Mouse (Mus musculus) CH12.LX (cell line): Measurements from ENCODE around the gene Snx32. TPM values are rescaled to one million over a fixed set of nuclear protein-coding genes. Genes with fewer than 3 reads are reported as not detected.

Experiments
- DNase-seq: peaks from one replicate; pipeline ENCODE4 v3.0.0-alpha.2; 2013; ENCODE audit errors: extremely low read depth
- H3K27ac ChIP-seq: 2 replicates; pipeline ENCODE4 v1.5.1; 2012; ENCODE audit warnings: low read depth, mild to moderate bottlenecking, control low read depth, moderate library complexity; ENCODE audit not compliant: insufficient read depth
- H3K27me3 ChIP-seq: replicated peaks from 2 replicates; pipeline ENCODE3; 2012; ENCODE audit warnings: inconsistent platforms
- H3K36me3 ChIP-seq, 2 experiments: replicated peaks in 1 of 2; 2 replicates each; pipeline versions ENCODE3 to v1.6.1; 2012; ENCODE audit warnings: inconsistent platforms in 1 of 2, low read length in 1 of 2, mild to moderate bottlenecking in 1 of 2, mixed read lengths in 1 of 2, moderate library complexity in 1 of 2; ENCODE audit not compliant: control insufficient read depth in 1 of 2, insufficient read depth in 1 of 2
- H3K4me1 ChIP-seq, 2 experiments: 2 replicates each; pipeline ENCODE4 v1.6.1; 2012; ENCODE audit warnings: inconsistent platforms in 1 of 2, moderate library complexity in 1 of 2; ENCODE audit not compliant: insufficient read depth in 2 of 2, control insufficient read depth in 1 of 2
- H3K4me2 ChIP-seq: 2 replicates; pipeline ENCODE4 v1.6.1; 2012; ENCODE audit warnings: low read depth, mild to moderate bottlenecking, control low read depth; ENCODE audit not compliant: poor library complexity, insufficient read depth, severe bottlenecking
- H3K4me3 ChIP-seq, 3 experiments: fragments of 150-350 bp in 1 of 3; sonication (generic) in 1 of 3; replicated peaks in 1 of 3; 2 replicates each; pipeline versions ENCODE3 to v1.5.1; 2011 to 2012; ENCODE audit warnings: low read depth in 2 of 3, low read length in 2 of 3, mild to moderate bottlenecking in 2 of 3, moderate library complexity in 2 of 3, control low read depth in 1 of 3, improper control_type of control experiment in 1 of 3, inconsistent platforms in 1 of 3, mixed read lengths in 1 of 3; ENCODE audit not compliant: poor library complexity in 1 of 3
- H3K79me2 ChIP-seq: replicated peaks from 2 replicates; pipeline ENCODE4 v1.6.1; 2012; ENCODE audit warnings: mild to moderate bottlenecking, moderate library complexity; ENCODE audit not compliant: control insufficient read depth, poor library complexity, insufficient read depth, severe bottlenecking; ENCODE audit errors: extremely low read depth
- H3K9ac ChIP-seq: 2 replicates; pipeline ENCODE4 v1.6.1; 2012; ENCODE audit warnings: low read depth, mild to moderate bottlenecking, control low read depth, moderate library complexity; ENCODE audit not compliant: insufficient read depth
- H3K9me3 ChIP-seq: replicated peaks from 2 replicates; pipeline ENCODE3; 2012; ENCODE audit warnings: low read length, inconsistent platforms, mixed read lengths
- BHLHE40 ChIP-seq: IDR thresholded peaks from 2 replicates; pipeline ENCODE4 v1.6.1; 2011; ENCODE audit warnings: mild to moderate bottlenecking, low read depth, low read length, improper control_type of control experiment
- CHD1 ChIP-seq: IDR thresholded peaks from 2 replicates; pipeline ENCODE4 v1.6.1; 2012; ENCODE audit warnings: low read depth, low read length, improper control_type of control experiment, inconsistent platforms
- CHD2 ChIP-seq: IDR thresholded peaks from 2 replicates; pipeline ENCODE4 v1.6.1; 2011; ENCODE audit warnings: low read length, improper control_type of control experiment
- CTCF ChIP-seq, 2 experiments: IDR thresholded peaks in 1 of 2; conservative IDR thresholded peaks in 1 of 2; 2 replicates each; pipeline ENCODE4 v1.5.1; 2011 to 2012; ENCODE audit warnings: low read depth in 2 of 2, low read length in 2 of 2, improper control_type of control experiment in 1 of 2, inconsistent platforms in 1 of 2, mild to moderate bottlenecking in 1 of 2, moderate library complexity in 1 of 2
- E2F4 ChIP-seq: IDR thresholded peaks from 2 replicates; pipeline ENCODE4 v1.6.1; 2011; ENCODE audit warnings: low read depth, low read length, improper control_type of control experiment; ENCODE audit not compliant: insufficient replicate concordance
- ELF1 ChIP-seq: IDR thresholded peaks from 2 replicates; pipeline ENCODE4 v1.6.1; 2014; ENCODE audit warnings: low read depth, mild to moderate bottlenecking, inconsistent platforms, low read length, improper control_type of control experiment
- EP300 ChIP-seq: IDR thresholded peaks from 2 replicates; pipeline ENCODE4 v1.6.1; 2011; ENCODE audit warnings: low read length, improper control_type of control experiment
- ETS1 ChIP-seq: conservative IDR thresholded peaks from 2 replicates; pipeline ENCODE4 v1.6.1; 2012; ENCODE audit warnings: low read depth, mild to moderate bottlenecking, inconsistent platforms, low read length, improper control_type of control experiment, moderate library complexity
- GABPA ChIP-seq: IDR thresholded peaks from 2 replicates; pipeline ENCODE4 v1.6.1; 2012; ENCODE audit warnings: low read depth, low read length, improper control_type of control experiment, inconsistent platforms; ENCODE audit not compliant: insufficient replicate concordance
- HCFC1 ChIP-seq: IDR thresholded peaks from 2 replicates; pipeline ENCODE4 v1.6.1; 2012; ENCODE audit warnings: low read depth, mild to moderate bottlenecking, inconsistent platforms, low read length, improper control_type of control experiment
- IRF4 ChIP-seq: IDR thresholded peaks from 2 replicates; pipeline ENCODE4 v1.6.1; 2014; ENCODE audit warnings: low read depth, mild to moderate bottlenecking, inconsistent platforms, low read length, improper control_type of control experiment
- JUN ChIP-seq: IDR thresholded peaks from 2 replicates; pipeline ENCODE4 v1.6.1; 2011; ENCODE audit warnings: low read depth, mild to moderate bottlenecking, low read length, improper control_type of control experiment, moderate library complexity; ENCODE audit not compliant: insufficient read depth
- JUND ChIP-seq: conservative IDR thresholded peaks from 2 replicates; pipeline ENCODE4 v1.6.1; 2011; ENCODE audit warnings: low read depth, low read length, improper control_type of control experiment
- KAT2A ChIP-seq: IDR thresholded peaks from 2 replicates; pipeline ENCODE4 v1.6.1; 2012; ENCODE audit warnings: low read length, improper control_type of control experiment, inconsistent platforms; ENCODE audit not compliant: insufficient replicate concordance
- MAFK ChIP-seq: IDR thresholded peaks from 2 replicates; pipeline ENCODE4 v1.6.1; 2011; ENCODE audit warnings: low read length, improper control_type of control experiment; ENCODE audit not compliant: insufficient replicate concordance
- MAX ChIP-seq: IDR thresholded peaks from 2 replicates; pipeline ENCODE4 v1.6.1; 2011; ENCODE audit warnings: low read length, improper control_type of control experiment
- MAZ ChIP-seq: IDR thresholded peaks from 2 replicates; pipeline ENCODE4 v1.6.1; 2012; ENCODE audit warnings: low read depth, mild to moderate bottlenecking, inconsistent platforms, low read length, improper control_type of control experiment, moderate library complexity
- MEF2A ChIP-seq: IDR thresholded peaks from 2 replicates; pipeline ENCODE4 v1.6.1; 2014; ENCODE audit warnings: low read depth, mild to moderate bottlenecking, inconsistent platforms, low read length, improper control_type of control experiment, borderline replicate concordance
- MXI1 ChIP-seq: IDR thresholded peaks from 2 replicates; pipeline ENCODE4 v1.6.1; 2011; ENCODE audit warnings: mild to moderate bottlenecking, low read depth, low read length, improper control_type of control experiment
- MYC ChIP-seq: IDR thresholded peaks from 2 replicates; pipeline ENCODE4 v1.6.1; 2011; ENCODE audit warnings: low read depth, mild to moderate bottlenecking, improper control_type of control experiment, low read length
- NELFE ChIP-seq: IDR thresholded peaks from 2 replicates; pipeline ENCODE4 v1.6.1; 2011; ENCODE audit warnings: low read depth, low read length, improper control_type of control experiment
- NRF1 ChIP-seq: IDR thresholded peaks from 2 replicates; pipeline ENCODE4 v1.6.1; 2014; ENCODE audit warnings: low read depth, mild to moderate bottlenecking, inconsistent platforms, low read length, improper control_type of control experiment, moderate library complexity
- PAX5 ChIP-seq: IDR thresholded peaks from 2 replicates; pipeline ENCODE4 v1.6.1; 2012; ENCODE audit warnings: low read length, inconsistent platforms, mixed read lengths
- POLR2A ChIP-seq: IDR thresholded peaks from 2 replicates; pipeline ENCODE4 v1.6.1; 2011; ENCODE audit warnings: low read depth, mild to moderate bottlenecking, improper control_type of control experiment, low read length
- RAD21 ChIP-seq: IDR thresholded peaks from 2 replicates; pipeline ENCODE4 v1.6.1; 2011; ENCODE audit warnings: low read depth, mild to moderate bottlenecking, low read length, improper control_type of control experiment, moderate library complexity
- RCOR1 ChIP-seq: conservative IDR thresholded peaks from 2 replicates; pipeline ENCODE4 v1.6.1; 2012; ENCODE audit warnings: low read depth, mild to moderate bottlenecking, inconsistent platforms, low read length, improper control_type of control experiment
- SIN3A ChIP-seq: IDR thresholded peaks from 2 replicates; pipeline ENCODE4 v1.6.1; 2012; ENCODE audit warnings: low read length, improper control_type of control experiment, inconsistent platforms
- SMC3 ChIP-seq: IDR thresholded peaks from 2 replicates; pipeline ENCODE4 v1.6.1; 2011; ENCODE audit warnings: low read depth, low read length, improper control_type of control experiment
- TBP ChIP-seq: conservative IDR thresholded peaks from 2 replicates; pipeline ENCODE4 v1.6.1; 2011; ENCODE audit warnings: low read depth, low read length, improper control_type of control experiment
- TCF12 ChIP-seq: IDR thresholded peaks from 2 replicates; pipeline ENCODE4 v1.6.1; 2014; ENCODE audit warnings: low read depth, mild to moderate bottlenecking, inconsistent platforms, low read length, improper control_type of control experiment
- UBTF ChIP-seq: IDR thresholded peaks from 2 replicates; pipeline ENCODE4 v1.6.1; 2012; ENCODE audit warnings: low read depth, mild to moderate bottlenecking, inconsistent platforms, low read length, improper control_type of control experiment, moderate library complexity
- USF1 ChIP-seq: IDR thresholded peaks from 2 replicates; pipeline ENCODE4 v1.6.1; 2014; ENCODE audit warnings: low read depth, mild to moderate bottlenecking, inconsistent platforms, low read length, improper control_type of control experiment
- USF2 ChIP-seq: conservative IDR thresholded peaks from 2 replicates; pipeline ENCODE4 v1.6.1; 2011; ENCODE audit warnings: low read depth, low read length, improper control_type of control experiment
- ZC3H11A ChIP-seq: IDR thresholded peaks from 2 replicates; pipeline ENCODE4 v1.6.1; 2012; ENCODE audit warnings: low read depth, mild to moderate bottlenecking, inconsistent platforms, low read length, improper control_type of control experiment
- ZKSCAN1 ChIP-seq: IDR thresholded peaks from 2 replicates; pipeline ENCODE4 v1.6.1; 2012; ENCODE audit warnings: low read depth, inconsistent platforms, low read length, improper control_type of control experiment, borderline replicate concordance
- ZMIZ1 ChIP-seq: IDR thresholded peaks from 2 replicates; pipeline ENCODE4 v1.6.1; 2012; ENCODE audit warnings: low read depth, mild to moderate bottlenecking, inconsistent platforms, low read length, improper control_type of control experiment
- ZNF384 ChIP-seq: IDR thresholded peaks from 2 replicates; pipeline ENCODE4 v1.6.1; 2012; ENCODE audit warnings: low read depth, low read length, improper control_type of control experiment, inconsistent platforms
- dilution Hi-C: fragments of 300-500 bp; cut with MboI; formaldehyde crosslinking; loops from 2 replicates; pipeline ENCODE4 v1.14.3; 2020; ENCODE audit warnings: low sequenced_read_pairs; ENCODE audit not compliant: extremely low pct_unique_long_range_greater_than_20kb, extremely low pct_ligation_motif_present
- in situ Hi-C: fragments of 300-500 bp; cut with MboI; formaldehyde crosslinking; loops from 3 replicates; pipeline ENCODE4 v1.14.3; 2019; ENCODE audit warnings: low sequenced_read_pairs, low pct_ligation_motif_present, low pct_unique_long_range_greater_than_20kb, mixed read lengths
- polyA plus RNA-seq: library from polyadenylated mRNA; unstranded; fragments of >175 nt; gene quantifications from 2 replicates; pipeline ENCODE4 v1.2.1, GENCODE M21; 2012; ENCODE audit warnings: low read depth; ENCODE audit not compliant: insufficient read length
- total RNA-seq, 2 experiments: library from RNA; depleted of rRNA; stranded (reverse); fragments of 300-350 nt in 1 of 2; fragments of >200 nt in 1 of 2; gene quantifications; 2 replicates each; pipeline ENCODE4 v1.2.3; 2012 to 2014

Snx32 gene
- total and polyA plus RNA-seq, 3 experiments, result 0.75 to 2.7 (median 2.4) TPM

DNA sequence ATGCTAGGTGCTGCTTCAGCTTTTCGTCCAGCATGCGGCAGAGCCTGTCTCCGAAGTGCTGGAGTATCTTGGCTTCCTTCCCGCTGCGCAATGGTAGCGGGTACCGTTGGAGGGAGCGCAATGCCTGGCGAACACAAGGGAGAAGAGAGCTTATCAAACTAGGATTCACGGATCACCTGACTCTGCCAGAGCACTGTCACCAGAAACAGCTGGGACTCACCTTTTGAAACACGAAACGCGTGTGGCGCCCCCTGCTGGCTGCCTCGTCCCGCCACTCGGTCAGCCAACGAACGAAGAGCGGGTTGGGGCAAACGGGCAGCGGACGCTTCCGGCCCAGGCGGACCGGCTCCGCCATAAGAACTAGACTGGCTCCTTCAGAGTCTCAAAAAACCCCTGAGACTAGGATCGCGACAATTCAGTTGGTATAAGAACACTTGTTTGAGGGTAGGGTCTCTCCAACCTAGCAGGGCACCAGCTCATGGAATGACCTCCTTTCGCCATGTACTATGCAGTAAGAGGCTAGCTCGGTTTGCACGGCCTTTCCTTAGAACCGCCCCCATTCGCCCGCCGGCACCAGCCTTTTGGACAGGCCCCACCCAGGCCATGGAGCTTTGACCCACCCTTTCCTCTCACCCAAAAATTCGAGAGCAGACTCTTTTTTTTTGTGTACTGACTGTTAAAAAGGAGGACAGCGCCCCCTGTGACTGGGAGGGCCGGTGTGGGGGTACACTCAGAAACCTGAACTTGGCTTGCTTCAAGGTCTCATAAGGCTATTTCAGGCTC lies 22.4 kb downstream of the Snx32 start, which contains the start of gene Mus81:
Mus81 (minus strand) TSS at position 635 of the 783 bp plus-strand sequence.
- dilution Hi-C loops, result no loop called here
- H3K4me2 ChIP-seq, result peak within 1 kb of the TSS; percentile 81
- in situ Hi-C loops, result no loop called here
- peak; percentile 97 for DNase-seq
- peak within 1 kb of the TSS; percentile 78 for H3K27ac ChIP-seq
- peak within 1 kb of the TSS; percentile 71 to 78 (median 75) for H3K4me3 ChIP-seq
- no peaks in the 10 kb centered on the region for H3K27me3 ChIP-seq
- H3K9me3 ChIP-seq, result no peaks in the 10 kb centered on the region
- peaks cover 2 to 31% of the 10 kb centered on the region in 2 experiments; a peak in 3 of 4 replicates for H3K4me1 ChIP-seq
- H3K79me2 ChIP-seq, result peaks cover 16% of the 10 kb centered on the region
- H3K9ac ChIP-seq, result peak within 1 kb of the TSS; percentile 65
- H3K36me3 ChIP-seq, result peaks cover 34 to 48% of the 10 kb centered on the region in 2 experiments
- TF ChIP-seq E2F4 (0 out of 2 replicates have a peak, but pooled peaks have one; percentile 67), NRF1 (no peak), TBP (0 out of 2 replicates have a peak, but pooled peaks have one; percentile 38), CTCF (conservative IDR thresholded peaks at IDR 0.05 in 1 of 2, IDR thresholded peaks at IDR 0.05 in 1 of 2; ENCODE audit: low read depth in 2 of 2, low read length in 2 of 2) (peak; percentile 61 to 86; a peak in 3 of 4 replicates), KAT2A (peak; percentile 75), SMC3 (peak; percentile 76), MYC (peak; percentile 31; the same call in 1 of the 2 replicates), MEF2A (peak; percentile 75), MXI1 (peak; percentile 85; the same call in 1 of the 2 replicates), EP300 (0 out of 2 replicates have a peak, but pooled peaks have one; percentile 14), GABPA (peak; percentile 80), CHD2 (peak; percentile 70), RCOR1 (no peak; the same call in 1 of the 2 replicates), POLR2A (peak; percentile 92), RAD21 (peak; percentile 50), SIN3A (peak; percentile 100), HCFC1 (peak; percentile 84), NELFE (peak; percentile 96), CHD1 (0 out of 2 replicates have a peak, but pooled peaks have one; percentile 59), ZKSCAN1 (no peak), MAX (peak; percentile 85), ZNF384 (peak; percentile 93), ZC3H11A (no peak), ZMIZ1 (peak; percentile 96), TCF12 (peak; percentile 80), ETS1 (peak; percentile 42; the same call in 1 of the 2 replicates), BHLHE40 (peak; percentile 54), IRF4 (no peak; the same call in 1 of the 2 replicates), MAFK (no peak; the same call in 1 of the 2 replicates), PAX5 (no peak), USF2 (no peak), MAZ (peak; percentile 86), JUN (no peak), UBTF (peak; percentile 61; the same call in 1 of the 2 replicates), USF1 (peak; percentile 38; the same call in 1 of the 2 replicates), JUND (0 out of 2 replicates have a peak, but pooled peaks have one; percentile 49), ELF1 (peak; percentile 74)
